Mouse (Mus musculus) C2C12 (cell line): ENCODE results near the gene Agps. TPM values are rescaled to one million over a fixed set of nuclear protein-coding genes. Genes with fewer than 3 reads are reported as not detected.
"Not testable (repeated sequence)": the region's sequence is repeated elsewhere in the genome, so short reads cannot be mapped to it uniquely, and the experiment has no call there.

ENCODE experiments used
- H3K27me3 ChIP-seq: one replicate; pipeline ENCODE4 v1.6.1; 2011; ENCODE audit not compliant: control insufficient read depth, insufficient read depth, insufficient read length
- H3K36me3 ChIP-seq: one replicate; pipeline ENCODE4 v1.6.1; 2011; ENCODE audit not compliant: control insufficient read depth, insufficient read depth
- H3K4me3 ChIP-seq: one replicate; pipeline ENCODE4 v1.5.1; 2011; ENCODE audit warnings: mild to moderate bottlenecking, control low read depth; ENCODE audit not compliant: poor library complexity, insufficient read depth, severe bottlenecking
- H3K79me2 ChIP-seq: one replicate; pipeline ENCODE4 v1.6.1; 2011; ENCODE audit not compliant: control insufficient read depth, insufficient read depth
- H3K79me3 ChIP-seq: one replicate; pipeline ENCODE4 v1.6.1; 2011; ENCODE audit warnings: low read depth, control low read depth
- H3ac ChIP-seq: one replicate; pipeline ENCODE3; 2011; ENCODE audit warnings: low read depth; ENCODE audit not compliant: control insufficient read depth, insufficient read length
- CEBPB ChIP-seq: IDR thresholded peaks from one replicate; pipeline ENCODE4 v1.6.1; 2011; ENCODE audit warnings: low read depth, mild to moderate bottlenecking, control low read depth, moderate library complexity
- CTCF ChIP-seq: IDR thresholded peaks from one replicate; pipeline ENCODE4 v1.5.1; 2011; ENCODE audit not compliant: control insufficient read depth, insufficient read depth, insufficient read length
- FOSL1 ChIP-seq: IDR thresholded peaks from one replicate; pipeline ENCODE4 v1.8.0; 2011; ENCODE audit warnings: mild to moderate bottlenecking, low read length; ENCODE audit not compliant: poor library complexity, insufficient read depth, severe bottlenecking
- MAX ChIP-seq: IDR thresholded peaks from one replicate; pipeline ENCODE4 v1.6.1; 2011; ENCODE audit warnings: mild to moderate bottlenecking, control low read depth
- MYOD1 ChIP-seq: IDR thresholded peaks from one replicate; pipeline ENCODE4 v1.6.1; 2011; ENCODE audit warnings: low read depth; ENCODE audit not compliant: control insufficient read depth, insufficient read length
- MYOG ChIP-seq: IDR thresholded peaks from one replicate; pipeline ENCODE4 v1.6.1; 2011; ENCODE audit not compliant: control insufficient read depth, insufficient read length; ENCODE audit errors: extremely low read depth
- USF1 ChIP-seq: IDR thresholded peaks from one replicate; pipeline ENCODE4 v1.6.1; 2011; ENCODE audit warnings: low read depth, mild to moderate bottlenecking, control low read depth, moderate library complexity
- polyA plus RNA-seq: library from polyadenylated mRNA; unstranded; fragments of >200 nt; fragmentation: generic; extraction: Trizol; gene quantifications from one replicate; pipeline ENCODE4 v1.2.1, GENCODE M21; 2012; ENCODE audit warnings: missing spikeins

Gene Agps
- polyA plus RNA-seq, 1 experiment: 15.4 TPM

- Histone ChIP-seq H3K79me2 (no peaks in the 10 kb centered on the region), H3K4me3 (no peak overlapping the region), H3K36me3 (no peaks in the 10 kb centered on the region), H3K27me3 (peaks cover 9% of the 10 kb centered on the region), H3K79me3 (no peaks in the 10 kb centered on the region), H3ac (no peak overlapping the region)
- TF ChIP-seq MAX (no peak), USF1 (no peak), MYOG (no peak), CEBPB (no peak), MYOD1 (no peak), FOSL1 (no peak), CTCF (no peak)
These were observed 142.2 kb downstream of the Agps start for GRCm38 (mm10) chr2:75974131-75974530.

DNA sequence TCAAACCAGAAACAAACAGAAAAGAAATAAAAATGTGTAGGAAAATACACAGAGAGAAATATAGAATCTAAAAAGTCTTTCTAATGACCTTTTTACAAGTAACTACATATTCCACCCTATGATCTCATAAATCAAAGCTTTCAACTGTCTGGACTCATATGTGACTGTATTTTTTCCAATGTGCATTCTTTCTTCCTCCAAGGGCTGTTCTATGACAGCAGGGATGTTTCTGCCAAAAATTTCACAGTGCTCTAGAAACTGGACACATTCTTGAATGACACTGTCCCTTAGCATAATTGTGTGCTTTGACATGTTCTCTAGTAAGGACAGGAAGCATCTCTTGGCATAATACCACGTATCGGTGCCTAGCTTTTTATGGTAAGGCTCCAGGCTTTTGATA is 144.1 kb downstream of the Agps start:
- H3K79me2 ChIP-seq, H3K4me3 ChIP-seq, H3K27me3 ChIP-seq, H3ac ChIP-seq, H3K79me3 ChIP-seq, H3K36me3 ChIP-seq: not testable (repeated sequence)

DNA sequence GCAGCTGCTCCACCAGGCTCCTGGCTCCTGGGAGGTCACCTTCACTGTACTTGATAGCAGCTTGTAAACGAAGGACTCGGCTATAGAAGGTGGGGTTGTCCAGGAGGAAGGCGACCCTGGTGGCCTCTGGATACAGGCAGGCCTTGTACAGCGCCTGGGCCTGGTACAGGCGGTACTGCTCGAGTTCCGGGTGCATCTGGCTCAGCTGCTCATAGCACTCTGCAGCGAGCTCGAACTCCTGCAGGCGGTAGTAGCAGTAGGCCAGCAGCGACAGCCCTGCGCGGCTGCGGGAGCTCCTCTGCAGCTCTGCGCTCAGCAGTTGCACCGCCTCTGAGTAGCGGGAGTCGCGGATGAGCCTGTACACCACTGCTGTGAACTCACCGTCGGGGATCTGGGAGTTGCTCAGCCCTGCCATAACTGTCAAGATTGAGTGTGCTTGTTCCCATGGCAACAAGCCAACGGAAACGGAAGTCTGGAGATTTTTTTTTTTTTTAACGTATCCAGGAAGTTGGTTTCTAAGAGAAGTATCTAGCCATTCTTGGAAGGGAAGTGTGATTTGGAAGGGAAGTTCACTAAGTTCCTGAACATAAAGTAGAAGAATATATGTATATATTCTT is 145.9 kb downstream of the Agps start, which contains the start of gene Ttc30a2:
TSS of gene Ttc30a2 (minus strand) at position 419 of the 617 bp plus-strand sequence.
- H3K36me3 ChIP-seq, H3ac ChIP-seq, H3K79me3 ChIP-seq, H3K4me3 ChIP-seq, H3K27me3 ChIP-seq, H3K79me2 ChIP-seq: not testable (repeated sequence)

Other genes starting within 250 kb of the Agps start
- gene Hnrnpa3, start 172.9 kb upstream of the Agps start, polyA plus RNA-seq: 341 TPM
- gene Nfe2l2, start 127.5 kb upstream of the Agps start, polyA plus RNA-seq: 48.4 TPM
- 0.98 TPM for gene Ttc30b, start 106.4 kb downstream of the Agps start, polyA plus RNA-seq
- gene Ttc30a2, start 146.0 kb downstream of the Agps start, polyA plus RNA-seq: 0.05 TPM
- 1.8 TPM for gene Ttc30a1, start 149.8 kb downstream of the Agps start, polyA plus RNA-seq